Mouse (Mus musculus) CH12.LX (cell line): ENCODE measurements around the gene Ofd1. TPM values are rescaled to one million over a fixed set of nuclear protein-coding genes. Genes with fewer than 3 reads are reported as not detected.

Experiments used
- DNase-seq: peaks from one replicate; pipeline ENCODE4 v3.0.0-alpha.2; 2013; ENCODE audit errors: extremely low read depth
- H3K27ac ChIP-seq: 2 replicates; pipeline ENCODE4 v1.5.1; 2012; ENCODE audit warnings: low read depth, mild to moderate bottlenecking, control low read depth, moderate library complexity; ENCODE audit not compliant: insufficient read depth
- H3K27me3 ChIP-seq: replicated peaks from 2 replicates; pipeline ENCODE3; 2012; ENCODE audit warnings: inconsistent platforms
- H3K36me3 ChIP-seq, 2 experiments: replicated peaks in 1 of 2; 2 replicates each; pipeline versions ENCODE3 to v1.6.1; 2012; ENCODE audit warnings: inconsistent platforms in 1 of 2, low read length in 1 of 2, mild to moderate bottlenecking in 1 of 2, mixed read lengths in 1 of 2, moderate library complexity in 1 of 2; ENCODE audit not compliant: control insufficient read depth in 1 of 2, insufficient read depth in 1 of 2
- H3K4me1 ChIP-seq, 2 experiments: 2 replicates each; pipeline ENCODE4 v1.6.1; 2012; ENCODE audit warnings: inconsistent platforms in 1 of 2, moderate library complexity in 1 of 2; ENCODE audit not compliant: insufficient read depth in 2 of 2, control insufficient read depth in 1 of 2
- H3K4me2 ChIP-seq: 2 replicates; pipeline ENCODE4 v1.6.1; 2012; ENCODE audit warnings: low read depth, mild to moderate bottlenecking, control low read depth; ENCODE audit not compliant: poor library complexity, insufficient read depth, severe bottlenecking
- H3K4me3 ChIP-seq, 3 experiments: fragments of 150-350 bp in 1 of 3; sonication (generic) in 1 of 3; replicated peaks in 1 of 3; 2 replicates each; pipeline versions ENCODE3 to v1.5.1; 2011 to 2012; ENCODE audit warnings: low read depth in 2 of 3, low read length in 2 of 3, mild to moderate bottlenecking in 2 of 3, moderate library complexity in 2 of 3, control low read depth in 1 of 3, improper control_type of control experiment in 1 of 3, inconsistent platforms in 1 of 3, mixed read lengths in 1 of 3; ENCODE audit not compliant: poor library complexity in 1 of 3
- H3K79me2 ChIP-seq: replicated peaks from 2 replicates; pipeline ENCODE4 v1.6.1; 2012; ENCODE audit warnings: mild to moderate bottlenecking, moderate library complexity; ENCODE audit not compliant: control insufficient read depth, poor library complexity, insufficient read depth, severe bottlenecking; ENCODE audit errors: extremely low read depth
- H3K9ac ChIP-seq: 2 replicates; pipeline ENCODE4 v1.6.1; 2012; ENCODE audit warnings: low read depth, mild to moderate bottlenecking, control low read depth, moderate library complexity; ENCODE audit not compliant: insufficient read depth
- H3K9me3 ChIP-seq: replicated peaks from 2 replicates; pipeline ENCODE3; 2012; ENCODE audit warnings: low read length, inconsistent platforms, mixed read lengths
- E2F4 ChIP-seq: IDR thresholded peaks from 2 replicates; pipeline ENCODE4 v1.6.1; 2011; ENCODE audit warnings: low read depth, low read length, improper control_type of control experiment; ENCODE audit not compliant: insufficient replicate concordance
- HCFC1 ChIP-seq: IDR thresholded peaks from 2 replicates; pipeline ENCODE4 v1.6.1; 2012; ENCODE audit warnings: low read depth, mild to moderate bottlenecking, inconsistent platforms, low read length, improper control_type of control experiment
- IRF4 ChIP-seq: IDR thresholded peaks from 2 replicates; pipeline ENCODE4 v1.6.1; 2014; ENCODE audit warnings: low read depth, mild to moderate bottlenecking, inconsistent platforms, low read length, improper control_type of control experiment
- JUND ChIP-seq: conservative IDR thresholded peaks from 2 replicates; pipeline ENCODE4 v1.6.1; 2011; ENCODE audit warnings: low read depth, low read length, improper control_type of control experiment
- KAT2A ChIP-seq: IDR thresholded peaks from 2 replicates; pipeline ENCODE4 v1.6.1; 2012; ENCODE audit warnings: low read length, improper control_type of control experiment, inconsistent platforms; ENCODE audit not compliant: insufficient replicate concordance
- MAFK ChIP-seq: IDR thresholded peaks from 2 replicates; pipeline ENCODE4 v1.6.1; 2011; ENCODE audit warnings: low read length, improper control_type of control experiment; ENCODE audit not compliant: insufficient replicate concordance
- MAZ ChIP-seq: IDR thresholded peaks from 2 replicates; pipeline ENCODE4 v1.6.1; 2012; ENCODE audit warnings: low read depth, mild to moderate bottlenecking, inconsistent platforms, low read length, improper control_type of control experiment, moderate library complexity
- MEF2A ChIP-seq: IDR thresholded peaks from 2 replicates; pipeline ENCODE4 v1.6.1; 2014; ENCODE audit warnings: low read depth, mild to moderate bottlenecking, inconsistent platforms, low read length, improper control_type of control experiment, borderline replicate concordance
- PAX5 ChIP-seq: IDR thresholded peaks from 2 replicates; pipeline ENCODE4 v1.6.1; 2012; ENCODE audit warnings: low read length, inconsistent platforms, mixed read lengths
- POLR2A ChIP-seq: IDR thresholded peaks from 2 replicates; pipeline ENCODE4 v1.6.1; 2011; ENCODE audit warnings: low read depth, mild to moderate bottlenecking, improper control_type of control experiment, low read length
- POLR2AphosphoS2 ChIP-seq: IDR thresholded peaks from 2 replicates; pipeline ENCODE4 v1.6.1; 2011; ENCODE audit warnings: low read depth, low read length, improper control_type of control experiment
- RAD21 ChIP-seq: IDR thresholded peaks from 2 replicates; pipeline ENCODE4 v1.6.1; 2011; ENCODE audit warnings: low read depth, mild to moderate bottlenecking, low read length, improper control_type of control experiment, moderate library complexity
- SIN3A ChIP-seq: IDR thresholded peaks from 2 replicates; pipeline ENCODE4 v1.6.1; 2012; ENCODE audit warnings: low read length, improper control_type of control experiment, inconsistent platforms
- SMC3 ChIP-seq: IDR thresholded peaks from 2 replicates; pipeline ENCODE4 v1.6.1; 2011; ENCODE audit warnings: low read depth, low read length, improper control_type of control experiment
- TBP ChIP-seq: conservative IDR thresholded peaks from 2 replicates; pipeline ENCODE4 v1.6.1; 2011; ENCODE audit warnings: low read depth, low read length, improper control_type of control experiment
- UBTF ChIP-seq: IDR thresholded peaks from 2 replicates; pipeline ENCODE4 v1.6.1; 2012; ENCODE audit warnings: low read depth, mild to moderate bottlenecking, inconsistent platforms, low read length, improper control_type of control experiment, moderate library complexity
- USF1 ChIP-seq: IDR thresholded peaks from 2 replicates; pipeline ENCODE4 v1.6.1; 2014; ENCODE audit warnings: low read depth, mild to moderate bottlenecking, inconsistent platforms, low read length, improper control_type of control experiment
- ZKSCAN1 ChIP-seq: IDR thresholded peaks from 2 replicates; pipeline ENCODE4 v1.6.1; 2012; ENCODE audit warnings: low read depth, inconsistent platforms, low read length, improper control_type of control experiment, borderline replicate concordance
- dilution Hi-C: fragments of 300-500 bp; cut with MboI; formaldehyde crosslinking; loops from 2 replicates; pipeline ENCODE4 v1.14.3; 2020; ENCODE audit warnings: low sequenced_read_pairs; ENCODE audit not compliant: extremely low pct_unique_long_range_greater_than_20kb, extremely low pct_ligation_motif_present
- in situ Hi-C: fragments of 300-500 bp; cut with MboI; formaldehyde crosslinking; loops from 3 replicates; pipeline ENCODE4 v1.14.3; 2019; ENCODE audit warnings: low sequenced_read_pairs, low pct_ligation_motif_present, low pct_unique_long_range_greater_than_20kb, mixed read lengths
- polyA plus RNA-seq: library from polyadenylated mRNA; unstranded; fragments of >175 nt; gene quantifications from 2 replicates; pipeline ENCODE4 v1.2.1, GENCODE M21; 2012; ENCODE audit warnings: low read depth; ENCODE audit not compliant: insufficient read length
- total RNA-seq, 2 experiments: library from RNA; depleted of rRNA; stranded (reverse); fragments of 300-350 nt in 1 of 2; fragments of >200 nt in 1 of 2; gene quantifications; 2 replicates each; pipeline ENCODE4 v1.2.3; 2012 to 2014

Gene Ofd1
- total and polyA plus RNA-seq, 3 experiments = 7.8 to 13.3 (median 12.4) TPM

- TF ChIP-seq RAD21 (no peak), KAT2A (no peak), PAX5 (no peak), TBP (no peak), MAFK (no peak), IRF4 (no peak), SIN3A (no peak), POLR2AphosphoS2 (no peak), POLR2A (no peak), UBTF (no peak), JUND (no peak), E2F4 (no peak), USF1 (no peak), SMC3 (no peak), HCFC1 (no peak)
- TF ChIP-seq, all 38 proteins: peak for 0
- H3K4me3 ChIP-seq = no peak overlapping the region
- H3K79me2 ChIP-seq = no peaks in the 10 kb centered on the region
- H3K27me3 ChIP-seq = no peaks in the 10 kb centered on the region
- in situ Hi-C loops (no loop called here), dilution Hi-C loops (no loop called here)
- H3K4me1 ChIP-seq = no peaks in the 10 kb centered on the region
- DNase-seq = no peak
- H3K27ac ChIP-seq = no peak overlapping the region
- no peaks in the 10 kb centered on the region for H3K9me3 ChIP-seq
- peaks cover 0 to 12% of the 10 kb centered on the region in 2 experiments for H3K36me3 ChIP-seq
- H3K9ac ChIP-seq = no peak overlapping the region
- H3K4me2 ChIP-seq = no peak overlapping the region
Observed at GRCm38 (mm10) chrX:166383606-166384005, 56.9 kb downstream of the Ofd1 start.

- no peak overlapping the region for H3K27ac ChIP-seq
- H3K9me3 ChIP-seq = no peaks in the 10 kb centered on the region
- no peak overlapping the region for H3K4me3 ChIP-seq
- no peak overlapping the region for H3K9ac ChIP-seq
- TF ChIP-seq MAZ = no peak
- TF ChIP-seq E2F4 = no peak
- TF ChIP-seq MEF2A = no peak
- no peak for TF ChIP-seq ZKSCAN1
- TF ChIP-seq PAX5 = no peak
- TF ChIP-seq USF1 = no peak
- TF ChIP-seq, all 38 proteins: peak for 0
- dilution Hi-C loops = no loop called here
- Histone ChIP-seq H3K36me3 (peaks cover 0 to 2% of the 10 kb centered on the region in 2 experiments), H3K4me2 (no peak overlapping the region), H3K27me3 (no peaks in the 10 kb centered on the region), H3K79me2 (no peaks in the 10 kb centered on the region), H3K4me1 (peaks cover 5 to 6% of the 10 kb centered on the region in 2 experiments; a peak in 3 of 4 replicates)
- DNase-seq = no peak
- in situ Hi-C loops = no loop called here
Observed at GRCm38 (mm10) chrX:166378652-166379051, 61.9 kb downstream of the Ofd1 start.
